Comparison of ENCODE assay signal across 8 mouse cellular contexts in genomic region chrX:50599780-50600179, GRCm38 (mm10).
DNase-seq lines count a peak whose midpoint lies in the region; ATAC-seq and TF ChIP-seq lines count a peak whose summit lies in the region.

No protein-coding gene starts in this region.

- DNase-seq in 416B (ENCODE audit: low read depth) = peak; percentile 59
- DNase-seq in embryonic facial prominence, embryonic 10.5 days (ENCODE audit: low spot score) = no peak
- DNase-seq in heart, postnatal 0 days (ENCODE audit: low spot score) = no peak
- DNase-seq in limb, embryonic 14.5 days (ENCODE audit: low spot score) = no peak
- DNase-seq in adipocyte (ENCODE audit: low spot score) = no peak

- H3K9ac ChIP-seq in heart, postnatal 0 days (replicated peaks; ENCODE audit: low read depth, low read length) = no peak overlapping the region
- H3K9ac ChIP-seq in limb, embryonic 14.5 days (ENCODE audit: low read depth, low read length, severe bottlenecking) = no peak overlapping the region
- H3K9ac ChIP-seq in neural tube, embryonic 12.5 days = no peak overlapping the region

- peaks cover 3% of the 10 kb centered on the region; the same call in 1 of the 2 replicates for H3K4me1 ChIP-seq in erythroblast, embryonic 14.5 days (ENCODE audit: control insufficient read depth)
- H3K4me1 ChIP-seq in embryonic facial prominence, embryonic 10.5 days = no peaks in the 10 kb centered on the region
- no peaks in the 10 kb centered on the region for H3K4me1 ChIP-seq in heart, postnatal 0 days (ENCODE audit: control insufficient read depth, insufficient read depth)
- H3K4me1 ChIP-seq in limb, embryonic 14.5 days (ENCODE audit: control insufficient read depth, insufficient read depth, low read length) = no peaks in the 10 kb centered on the region
- H3K4me1 ChIP-seq in neural tube, embryonic 12.5 days = no peaks in the 10 kb centered on the region

- no peak for TF ChIP-seq POLR2A in limb, embryonic 14.5 days (IDR thresholded peaks at IDR 0.05; ENCODE audit: borderline replicate concordance, extremely low read depth, insufficient read depth, insufficient read length)

- TF ChIP-seq EP300 in heart, postnatal 0 days (IDR thresholded peaks at IDR 0.05; ENCODE audit: low read depth) = no peak

- peak; percentile 57 for TF ChIP-seq CTCF in heart, postnatal 0 days (IDR thresholded peaks at IDR 0.05; ENCODE audit: low read depth)

- H3K4me3 ChIP-seq in erythroblast, embryonic 14.5 days (replicated peaks) = peak overlapping the region; percentile 56
- H3K4me3 ChIP-seq in embryonic facial prominence, embryonic 10.5 days = peak overlapping the region; percentile 42
- peak overlapping the region; percentile 35 for H3K4me3 ChIP-seq in heart, postnatal 0 days (ENCODE audit: low read depth, low read length)
- H3K4me3 ChIP-seq in limb, embryonic 14.5 days (replicated peaks; ENCODE audit: low read length) = peak overlapping the region; percentile 18
- H3K4me3 ChIP-seq in neural tube, embryonic 12.5 days = no peak overlapping the region

- peaks cover 3% of the 10 kb centered on the region; the same call in 1 of the 2 replicates for H3K36me3 ChIP-seq in erythroblast, embryonic 14.5 days (ENCODE audit: control insufficient read depth)
- H3K36me3 ChIP-seq in embryonic facial prominence, embryonic 10.5 days (replicated peaks) = peaks cover 59% of the 10 kb centered on the region
- H3K36me3 ChIP-seq in heart, postnatal 0 days (replicated peaks; ENCODE audit: control insufficient read depth, insufficient read depth, low read length) = no peaks in the 10 kb centered on the region
- peaks cover 9% of the 10 kb centered on the region; the same call in 1 of the 2 replicates for H3K36me3 ChIP-seq in limb, embryonic 14.5 days (ENCODE audit: control insufficient read depth, insufficient read depth, low read length)
- H3K36me3 ChIP-seq in neural tube, embryonic 12.5 days = peaks cover 9% of the 10 kb centered on the region

- no peak for ATAC-seq in erythroblast, adult 5-6 weeks (replicated peaks; ENCODE audit: low FRiP score, poor library complexity, severe bottlenecking)
- peak; percentile 66 for ATAC-seq in heart, postnatal 0 days (ENCODE audit: insufficient read depth, low read depth)
- ATAC-seq in limb, embryonic 14.5 days (ENCODE audit: low FRiP score, low read depth) = no peak
- ATAC-seq in neural tube, embryonic 12.5 days (ENCODE audit: low FRiP score, low read depth) = no peak

- H3K27me3 ChIP-seq in erythroblast, embryonic 14.5 days (ENCODE audit: control insufficient read depth) = no peaks in the 10 kb centered on the region
- no peaks in the 10 kb centered on the region for H3K27me3 ChIP-seq in embryonic facial prominence, embryonic 10.5 days (replicated peaks; ENCODE audit: low read depth, poor library complexity, severe bottlenecking)
- no peaks in the 10 kb centered on the region for H3K27me3 ChIP-seq in heart, postnatal 0 days (ENCODE audit: control insufficient read depth, insufficient read depth, low read length)
- H3K27me3 ChIP-seq in limb, embryonic 14.5 days (ENCODE audit: control insufficient read depth, insufficient read depth, low read length) = no peaks in the 10 kb centered on the region
- H3K27me3 ChIP-seq in neural tube, embryonic 12.5 days (replicated peaks) = no peaks in the 10 kb centered on the region

- WGBS in embryonic facial prominence, embryonic 10.5 days = 66% methylated on average over 4 of the region's 4 CpGs
- WGBS in heart, postnatal 0 days = 56% methylated on average over 4 of the region's 4 CpGs
- 58% methylated on average over 4 of the region's 4 CpGs for WGBS in limb, embryonic 14.5 days
- WGBS in neural tube, embryonic 12.5 days = 54% methylated on average over 4 of the region's 4 CpGs

- H3K4me2 ChIP-seq in heart, postnatal 0 days (ENCODE audit: low read depth, low read length) = peak overlapping the region; percentile 39; the same call in 1 of the 2 replicates
- peak overlapping the region; percentile 35; the same call in 1 of the 2 replicates for H3K4me2 ChIP-seq in limb, embryonic 14.5 days (replicated peaks; ENCODE audit: low read depth, low read length, severe bottlenecking)
- H3K4me2 ChIP-seq in neural tube, embryonic 12.5 days (replicated peaks) = peak overlapping the region; percentile 27; the same call in 1 of the 2 replicates

- no peaks in the 10 kb centered on the region for H3K9me3 ChIP-seq in erythroblast, embryonic 14.5 days (ENCODE audit: control insufficient read depth, low read length)
- no peaks in the 10 kb centered on the region for H3K9me3 ChIP-seq in embryonic facial prominence, embryonic 10.5 days
- H3K9me3 ChIP-seq in heart, postnatal 0 days (replicated peaks; ENCODE audit: control insufficient read depth, low read length) = no peaks in the 10 kb centered on the region
- no peaks in the 10 kb centered on the region for H3K9me3 ChIP-seq in limb, embryonic 14.5 days (ENCODE audit: control insufficient read depth, low read length)
- H3K9me3 ChIP-seq in neural tube, embryonic 12.5 days = no peaks in the 10 kb centered on the region

- H3K27ac ChIP-seq in embryonic facial prominence, embryonic 10.5 days (replicated peaks) = peak overlapping the region; percentile 71; the same call in 1 of the 2 replicates
- H3K27ac ChIP-seq in heart, postnatal 0 days (ENCODE audit: low read depth) = peak overlapping the region; percentile 25; the same call in 1 of the 2 replicates
- peak overlapping the region; percentile 63; the same call in 1 of the 2 replicates for H3K27ac ChIP-seq in limb, embryonic 14.5 days (replicated peaks; ENCODE audit: low read depth, low read length)
- no peak overlapping the region for H3K27ac ChIP-seq in neural tube, embryonic 12.5 days
